Mouse (Mus musculus) stomach, postnatal 0 days (tissue): Measurements from ENCODE around the gene Terf2.

Experiments used
- CTCF ChIP-seq: IDR thresholded peaks from 2 replicates; pipeline ENCODE4 v1.5.1; 2016; ENCODE audit warnings: antibody characterized with exemption, low read depth, mild to moderate bottlenecking, moderate library complexity
- EP300 ChIP-seq: optimal IDR thresholded peaks from 2 replicates; pipeline ENCODE3; 2016; ENCODE audit warnings: antibody characterized with exemption

- TF ChIP-seq CTCF (no peak), EP300 (no peak)
Observed at GRCm38 (mm10) chr8:107048061-107048941, 48.0 kb downstream of the Terf2 start, which contains the start of gene Pdf.
